Comparison of ENCODE assay signal across 8 mouse cellular contexts in the genomic region with DNA sequence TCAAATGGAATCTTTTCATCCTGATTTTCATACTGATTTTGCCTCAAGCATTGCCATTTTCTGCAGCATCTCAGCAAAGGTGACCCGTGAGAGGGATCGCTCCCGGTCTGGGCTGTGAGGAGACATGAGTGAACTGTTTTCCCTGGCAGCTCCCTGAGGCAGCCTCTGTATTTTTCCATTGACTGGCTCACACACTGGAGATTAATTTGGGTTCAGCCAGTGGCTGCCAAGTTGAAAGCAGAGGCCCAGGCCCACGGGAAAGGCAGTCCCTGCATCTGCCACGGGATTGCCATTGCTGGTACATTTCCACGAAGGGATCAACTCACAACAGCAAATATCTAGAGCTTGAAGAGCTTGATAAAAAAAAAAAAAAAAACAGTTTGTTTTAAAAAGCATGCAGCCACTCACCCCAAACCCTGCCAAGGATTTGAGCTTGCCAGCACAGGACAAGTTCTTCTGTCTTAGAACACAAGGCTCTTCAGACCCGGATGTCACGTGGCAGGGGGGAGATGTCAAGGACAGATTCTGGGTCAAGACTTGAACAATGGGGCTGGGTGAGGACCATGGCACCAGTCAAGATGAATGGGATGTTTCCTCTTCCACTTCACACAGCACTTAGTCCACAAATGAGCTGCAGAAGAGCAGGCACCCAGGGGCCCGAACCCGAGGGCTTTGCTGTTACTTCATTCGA. TPM values are rescaled to one million over a fixed set of nuclear protein-coding genes. Genes with fewer than 3 reads are reported as not detected.
DNase-seq lines count a peak whose midpoint lies in the region; ATAC-seq lines count a peak whose summit lies in the region.

No protein-coding gene starts in this region.

- peaks cover 6% of the 10 kb centered on the region; the same call in 1 of the 2 replicates for H3K36me3 ChIP-seq in midbrain, embryonic 14.5 days (ENCODE audit: control insufficient read depth, insufficient read depth, low read length)

- peak overlapping the region; percentile 86 for H3K4me2 ChIP-seq in midbrain, embryonic 14.5 days (ENCODE audit: low read length)

- peak overlapping the region; percentile 54 for H3K9ac ChIP-seq in midbrain, embryonic 14.5 days (replicated peaks; ENCODE audit: low read length)

- DNase-seq in ovary, postnatal 36 days (ENCODE audit: low spot score), result peak; percentile 44
- DNase-seq in ovary, postnatal 10 days (ENCODE audit: low spot score), result no peak
- peak; percentile 43 for DNase-seq in embryo, embryonic 10.5 days (ENCODE audit: low spot score)
- peak; percentile 89 to 94 for DNase-seq in heart, adult 18-20 months
- peak; percentile 84 for DNase-seq in kidney, adult 18-20 months
- peak; percentile 75 to 77 for DNase-seq in left cerebral cortex, postnatal 36 days (ENCODE audit: low spot score in 2 of 2)
- DNase-seq in midbrain, embryonic 14.5 days, result peak; percentile 67
- DNase-seq in testis, postnatal 10 days (ENCODE audit: low spot score), result peak; percentile 69

- H3K27ac ChIP-seq in midbrain, embryonic 14.5 days (replicated peaks; ENCODE audit: low read depth, low read length), result peak overlapping the region; percentile 94

- intact Hi-C loops in left cerebral cortex, postnatal 36 days (cut with DNase I), result no loop called here

- peaks cover 46% of the 10 kb centered on the region for H3K4me1 ChIP-seq in midbrain, embryonic 14.5 days (ENCODE audit: control insufficient read depth, insufficient read depth, low read length)

- H3K4me3 ChIP-seq in midbrain, embryonic 14.5 days (replicated peaks; ENCODE audit: low read depth, low read length), result peak overlapping the region; percentile 31

- ATAC-seq in midbrain, embryonic 14.5 days (ENCODE audit: low FRiP score, low TSS enrichment), result no peak

- no peaks in the 10 kb centered on the region for H3K27me3 ChIP-seq in midbrain, embryonic 14.5 days (ENCODE audit: control insufficient read depth, insufficient read depth, low read length)

- WGBS in midbrain, embryonic 14.5 days, result 16% methylated on average over 11 of the region's 11 CpGs

- no peaks in the 10 kb centered on the region for H3K9me3 ChIP-seq in midbrain, embryonic 14.5 days (ENCODE audit: control insufficient read depth, low read length)

RNA-seq across cellular contexts. Expression of a gene that starts 57.2 kb away (rescaled TPM):
- 10 to 100 TPM; 50.4 to 56.6 TPM for total RNA-seq in heart, adult 18-20 months (2021)
- 100 to 1,000 TPM; 154 TPM for total RNA-seq in left cerebral cortex, postnatal 36 days (2021)
- polyA plus RNA-seq in midbrain, embryonic 14.5 days (2014; fragmentation: Nextera tagmentation; extraction: Ambion mirVana), result 117 and 129 TPM in 2 replicates

RNA-seq across cellular contexts. Expression of a gene that starts 57.8 kb away (rescaled TPM):
- 10 to 100 TPM; 50.3 to 57.1 TPM for total RNA-seq in heart, adult 18-20 months (2021)
- 10 to 100 TPM; 25.0 to 66.5 TPM for total RNA-seq in left cerebral cortex, postnatal 36 days (2021)
- polyA plus RNA-seq in midbrain, embryonic 14.5 days (2014; fragmentation: Nextera tagmentation; extraction: Ambion mirVana), result 44.2 and 45.8 TPM in 2 replicates
